Mouse (Mus musculus): ENCODE measurements around the gene Krt35. TPM values are rescaled to one million over a fixed set of nuclear protein-coding genes. Genes with fewer than 3 reads are reported as not detected.
A peak's percentile ranks its signal among the peaks of the same experiment; 100 is the strongest.

Krt35 gene
- polyA plus RNA-seq (2014; fragmentation: Nextera tagmentation; extraction: Ambion mirVana), result not detected in 2 replicates

- H3K36me3 ChIP-seq (ENCODE audit: control insufficient read depth, insufficient read depth, low read length), result no peaks in the 10 kb centered on the region
- no peak for DNase-seq (ENCODE audit: low spot score)
- WGBS, result 40% methylated on average over 9 of the region's 9 CpGs
- no peak within 1 kb of the TSS for H3K4me2 ChIP-seq (ENCODE audit: low read length)
- H3K27me3 ChIP-seq (replicated peaks; ENCODE audit: control insufficient read depth, insufficient read depth, low read length), result no peaks in the 10 kb centered on the region
- H3K27ac ChIP-seq (ENCODE audit: low read depth, low read length), result no peak within 1 kb of the TSS
- no peaks in the 10 kb centered on the region for H3K9me3 ChIP-seq (replicated peaks; ENCODE audit: control insufficient read depth, low read length)
- no peak for ATAC-seq
- H3K4me1 ChIP-seq (ENCODE audit: control insufficient read depth, insufficient read depth, low read length), result no peaks in the 10 kb centered on the region
- no peak within 1 kb of the TSS for H3K9ac ChIP-seq (ENCODE audit: low read length)
- no peak within 1 kb of the TSS for H3K4me3 ChIP-seq (ENCODE audit: low read depth, low read length)
These were observed at the start of gene Krt35 for GRCm38 (mm10) chr11:100096141-100096540. Krt35 (minus strand) TSS chr11:100096241.

- Histone ChIP-seq H3K9me3 (replicated peaks; ENCODE audit: control insufficient read depth, low read length) (no peaks in the 10 kb centered on the region), H3K27me3 (replicated peaks; ENCODE audit: control insufficient read depth, insufficient read depth, low read length) (peaks cover 23% of the 10 kb centered on the region), H3K9ac (ENCODE audit: low read length) (no peak overlapping the region), H3K4me2 (ENCODE audit: low read length) (peak overlapping the region; percentile 39), H3K4me1 (ENCODE audit: control insufficient read depth, insufficient read depth, low read length) (no peaks in the 10 kb centered on the region; the same call in 1 of the 2 replicates), H3K27ac (ENCODE audit: low read depth, low read length) (no peak overlapping the region), H3K4me3 (ENCODE audit: low read depth, low read length) (peak overlapping the region; percentile 5; the same call in 1 of the 2 replicates), H3K36me3 (ENCODE audit: control insufficient read depth, insufficient read depth, low read length) (no peaks in the 10 kb centered on the region)
- 2% methylated on average over 20 of the region's 20 CpGs for WGBS
- no peak for DNase-seq (ENCODE audit: low spot score)
- no peak for ATAC-seq
These were observed 49.1 kb upstream of the Krt35 start for GRCm38 (mm10) chr11:100145104-100145503.

GRCm38 (mm10) chr11:100140966-100141365 is 44.9 kb upstream of the Krt35 start:
- H3K27ac ChIP-seq (ENCODE audit: low read depth, low read length), result no peak overlapping the region
- DNase-seq (ENCODE audit: low spot score) (no peak), ATAC-seq (no peak)
- H3K36me3 ChIP-seq (ENCODE audit: control insufficient read depth, insufficient read depth, low read length), result no peaks in the 10 kb centered on the region
- H3K4me1 ChIP-seq (ENCODE audit: control insufficient read depth, insufficient read depth, low read length), result peaks cover 11% of the 10 kb centered on the region; the same call in 1 of the 2 replicates
- no peaks in the 10 kb centered on the region for H3K9me3 ChIP-seq (replicated peaks; ENCODE audit: control insufficient read depth, low read length)
- no peak overlapping the region for H3K4me3 ChIP-seq (ENCODE audit: low read depth, low read length)
- H3K27me3 ChIP-seq (replicated peaks; ENCODE audit: control insufficient read depth, insufficient read depth, low read length), result peaks cover 16% of the 10 kb centered on the region
- 87% methylated on average over 21 of the region's 21 CpGs for WGBS
- H3K4me2 ChIP-seq (ENCODE audit: low read length), result no peak overlapping the region
- no peak overlapping the region for H3K9ac ChIP-seq (ENCODE audit: low read length)

GRCm38 (mm10) chr11:100139391-100139790 is 43.4 kb upstream of the Krt35 start:
- WGBS, result 81% methylated on average over 2 of the region's 2 CpGs
- DNase-seq (ENCODE audit: low spot score), result no peak
- H3K36me3 ChIP-seq (ENCODE audit: control insufficient read depth, insufficient read depth, low read length), result no peaks in the 10 kb centered on the region
- H3K4me2 ChIP-seq (ENCODE audit: low read length), result no peak overlapping the region
- H3K4me1 ChIP-seq (ENCODE audit: control insufficient read depth, insufficient read depth, low read length), result peaks cover 11% of the 10 kb centered on the region; the same call in 1 of the 2 replicates
- ATAC-seq, result no peak
- no peak overlapping the region for H3K4me3 ChIP-seq (ENCODE audit: low read depth, low read length)
- H3K27me3 ChIP-seq (replicated peaks; ENCODE audit: control insufficient read depth, insufficient read depth, low read length), result peaks cover under 1% of the 10 kb centered on the region; the same call in 1 of the 2 replicates
- no peak overlapping the region for H3K9ac ChIP-seq (ENCODE audit: low read length)
- no peaks in the 10 kb centered on the region for H3K9me3 ChIP-seq (replicated peaks; ENCODE audit: control insufficient read depth, low read length)
- H3K27ac ChIP-seq (ENCODE audit: low read depth, low read length), result no peak overlapping the region

- Histone ChIP-seq H3K4me2 (ENCODE audit: low read length) (no peak overlapping the region), H3K36me3 (ENCODE audit: control insufficient read depth, insufficient read depth, low read length) (no peaks in the 10 kb centered on the region), H3K27ac (ENCODE audit: low read depth, low read length) (no peak overlapping the region), H3K27me3 (replicated peaks; ENCODE audit: control insufficient read depth, insufficient read depth, low read length) (no peaks in the 10 kb centered on the region), H3K4me1 (ENCODE audit: control insufficient read depth, insufficient read depth, low read length) (peaks cover 11% of the 10 kb centered on the region; the same call in 1 of the 2 replicates), H3K9ac (ENCODE audit: low read length) (no peak overlapping the region), H3K9me3 (replicated peaks; ENCODE audit: control insufficient read depth, low read length) (no peaks in the 10 kb centered on the region), H3K4me3 (ENCODE audit: low read depth, low read length) (no peak overlapping the region)
- ATAC-seq, result no peak
- no peak for DNase-seq (ENCODE audit: low spot score)
- WGBS, result 41% methylated on average over 7 of the region's 7 CpGs
These were observed 42.8 kb upstream of the Krt35 start for GRCm38 (mm10) chr11:100138809-100139208.

GRCm38 (mm10) chr11:100137693-100138092 is 41.7 kb upstream of the Krt35 start:
- no peak overlapping the region for H3K9ac ChIP-seq (ENCODE audit: low read length)
- H3K27me3 ChIP-seq (replicated peaks; ENCODE audit: control insufficient read depth, insufficient read depth, low read length), result no peaks in the 10 kb centered on the region
- DNase-seq (ENCODE audit: low spot score) (peak; percentile 56), ATAC-seq (peak; percentile 26; the same call in 1 of the 2 replicates)
- no peaks in the 10 kb centered on the region for H3K9me3 ChIP-seq (replicated peaks; ENCODE audit: control insufficient read depth, low read length)
- H3K4me1 ChIP-seq (ENCODE audit: control insufficient read depth, insufficient read depth, low read length), result peaks cover 11% of the 10 kb centered on the region; the same call in 1 of the 2 replicates
- no peak overlapping the region for H3K27ac ChIP-seq (ENCODE audit: low read depth, low read length)
- H3K36me3 ChIP-seq (ENCODE audit: control insufficient read depth, insufficient read depth, low read length), result no peaks in the 10 kb centered on the region
- no peak overlapping the region for H3K4me2 ChIP-seq (ENCODE audit: low read length)
- H3K4me3 ChIP-seq (ENCODE audit: low read depth, low read length), result no peak overlapping the region
- 12% methylated on average over 5 of the region's 5 CpGs for WGBS

GRCm38 (mm10) chr11:100136559-100136958 is 40.5 kb upstream of the Krt35 start:
- DNase-seq (ENCODE audit: low spot score) (no peak), ATAC-seq (no peak)
- Histone ChIP-seq H3K27me3 (replicated peaks; ENCODE audit: control insufficient read depth, insufficient read depth, low read length) (no peaks in the 10 kb centered on the region), H3K4me3 (ENCODE audit: low read depth, low read length) (no peak overlapping the region), H3K9me3 (replicated peaks; ENCODE audit: control insufficient read depth, low read length) (no peaks in the 10 kb centered on the region), H3K4me2 (ENCODE audit: low read length) (no peak overlapping the region), H3K4me1 (ENCODE audit: control insufficient read depth, insufficient read depth, low read length) (peaks cover 11% of the 10 kb centered on the region; the same call in 1 of the 2 replicates), H3K36me3 (ENCODE audit: control insufficient read depth, insufficient read depth, low read length) (no peaks in the 10 kb centered on the region), H3K9ac (ENCODE audit: low read length) (no peak overlapping the region), H3K27ac (ENCODE audit: low read depth, low read length) (no peak overlapping the region)
- 52% methylated on average over 5 of the region's 5 CpGs for WGBS

- H3K4me1 ChIP-seq (ENCODE audit: control insufficient read depth, insufficient read depth, low read length), result peaks cover 11% of the 10 kb centered on the region; the same call in 1 of the 2 replicates
- no peak within 1 kb of the TSS for H3K4me3 ChIP-seq (ENCODE audit: low read depth, low read length)
- no peak within 1 kb of the TSS for H3K9ac ChIP-seq (ENCODE audit: low read length)
- H3K27me3 ChIP-seq (replicated peaks; ENCODE audit: control insufficient read depth, insufficient read depth, low read length), result no peaks in the 10 kb centered on the region
- no peaks in the 10 kb centered on the region for H3K36me3 ChIP-seq (ENCODE audit: control insufficient read depth, insufficient read depth, low read length)
- no peak within 1 kb of the TSS for H3K27ac ChIP-seq (ENCODE audit: low read depth, low read length)
- H3K4me2 ChIP-seq (ENCODE audit: low read length), result no peak within 1 kb of the TSS
- H3K9me3 ChIP-seq (replicated peaks; ENCODE audit: control insufficient read depth, low read length), result no peaks in the 10 kb centered on the region
- 69% methylated on average over 7 of the region's 7 CpGs for WGBS
- DNase-seq (ENCODE audit: low spot score) (no peak), ATAC-seq (no peak)
These were observed 39.7 kb upstream of the Krt35 start, which contains the start of gene Krt15 for GRCm38 (mm10) chr11:100135731-100136130. Krt15 (minus strand) TSS chr11:100135928.

GRCm38 (mm10) chr11:100124901-100125300 is 28.9 kb upstream of the Krt35 start:
- Histone ChIP-seq H3K4me2 (ENCODE audit: low read length) (no peak overlapping the region), H3K27me3 (replicated peaks; ENCODE audit: control insufficient read depth, insufficient read depth, low read length) (no peaks in the 10 kb centered on the region), H3K9me3 (replicated peaks; ENCODE audit: control insufficient read depth, low read length) (no peaks in the 10 kb centered on the region), H3K36me3 (ENCODE audit: control insufficient read depth, insufficient read depth, low read length) (no peaks in the 10 kb centered on the region), H3K4me3 (ENCODE audit: low read depth, low read length) (no peak overlapping the region), H3K9ac (ENCODE audit: low read length) (no peak overlapping the region), H3K27ac (ENCODE audit: low read depth, low read length) (no peak overlapping the region), H3K4me1 (ENCODE audit: control insufficient read depth, insufficient read depth, low read length) (no peaks in the 10 kb centered on the region)
- ATAC-seq (no peak), DNase-seq (ENCODE audit: low spot score) (no peak)
- WGBS, result 86% methylated on average over 7 of the region's 7 CpGs
